ENCODE assay signal across 23 mouse cellular contexts in the genomic region with DNA sequence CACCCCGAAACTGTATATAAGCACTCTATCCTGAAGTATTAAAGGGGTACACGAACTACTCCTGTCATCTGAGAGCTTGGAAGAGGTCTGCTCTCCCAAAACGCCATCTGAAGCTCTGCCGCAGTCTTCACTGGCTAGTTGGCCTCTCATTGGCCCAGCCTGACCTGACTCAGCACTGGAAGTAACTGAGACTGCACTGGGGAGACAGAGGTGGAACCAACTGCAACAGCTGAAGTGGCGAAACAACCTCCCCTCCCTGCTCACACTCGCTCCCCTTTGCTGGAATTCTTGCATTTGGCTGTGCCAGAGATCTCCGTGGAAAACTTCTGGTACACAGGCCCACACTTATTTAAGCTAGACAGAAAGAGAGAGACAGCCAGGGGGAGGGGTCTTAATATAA.
"Had no signal": no experiment of that assay in that cellular context is flagged by ENCODE, and none has a peak within 500 bp of the region (broad histone marks: within the 10 kb centered on the region; RNA-seq: fewer than 3 reads in every experiment).

No protein-coding gene starts in this region.

- H3K4me1 ChIP-seq: kidney, embryonic 15.5 days; limb, embryonic 15.5 days; liver, embryonic 15.5 days; lung, embryonic 15.5 days; megakaryocyte, embryonic 14.5 days; midbrain, embryonic 10.5 days; midbrain, embryonic 13.5 days; neural tube, embryonic 13.5 days had no signal

- DNase-seq: kidney, adult 11 months; kidney, adult 8-10 months; kidney, postnatal 10 days; kidney, postnatal 36 days; layer of hippocampus, postnatal 36 days; lung, adult 18-20 months; lung, postnatal 10 days; lung, postnatal 36 days; retina, postnatal 1 day; right cerebral cortex, postnatal 25 days; thymus, adult 18-20 months; thymus, postnatal 36 days had no signal

- H3K36me3 ChIP-seq: kidney, embryonic 15.5 days; limb, embryonic 15.5 days; liver, embryonic 15.5 days; lung, embryonic 15.5 days; midbrain, embryonic 10.5 days; midbrain, embryonic 13.5 days; neural tube, embryonic 13.5 days had no signal

- H3K4me3 ChIP-seq: kidney, embryonic 15.5 days; left cerebral cortex, adult 2 months; limb, embryonic 15.5 days; liver, embryonic 15.5 days; lung, embryonic 15.5 days; megakaryocyte, embryonic 14.5 days; midbrain, embryonic 10.5 days; midbrain, embryonic 13.5 days; myocyte; neural tube, embryonic 13.5 days had no signal

- ATAC-seq: midbrain, embryonic 13.5 days; midbrain, embryonic 16.5 days had no signal

- H3K27ac ChIP-seq: kidney, embryonic 15.5 days; left cerebral cortex, adult 2 months; limb, embryonic 15.5 days; liver, embryonic 15.5 days; lung, embryonic 15.5 days; midbrain, embryonic 10.5 days; midbrain, embryonic 13.5 days; neural tube, embryonic 13.5 days had no signal

- H3K4me2 ChIP-seq: kidney, embryonic 15.5 days; limb, embryonic 15.5 days; liver, embryonic 15.5 days; lung, embryonic 15.5 days; midbrain, embryonic 13.5 days; neural tube, embryonic 13.5 days had no signal

- H3K9me3 ChIP-seq: kidney, embryonic 15.5 days; limb, embryonic 15.5 days; liver, embryonic 15.5 days; lung, embryonic 15.5 days; megakaryocyte, embryonic 14.5 days; midbrain, embryonic 10.5 days; midbrain, embryonic 13.5 days; neural tube, embryonic 13.5 days had no signal

- H3K27me3 ChIP-seq: kidney, embryonic 15.5 days; limb, embryonic 15.5 days; liver, embryonic 15.5 days; lung, embryonic 15.5 days; megakaryocyte, embryonic 14.5 days; midbrain, embryonic 13.5 days; neural tube, embryonic 13.5 days had no signal

- H3K9ac ChIP-seq: kidney, embryonic 15.5 days; limb, embryonic 15.5 days; liver, embryonic 15.5 days; lung, embryonic 15.5 days; midbrain, embryonic 13.5 days; neural tube, embryonic 13.5 days had no signal
